Mouse (Mus musculus) liver, embryonic 14.5 days (tissue): ENCODE results near the gene Pik3cb.

Experiments used
- CTCF ChIP-seq: IDR thresholded peaks from 2 replicates; pipeline ENCODE4 v1.5.1; 2016; ENCODE audit warnings: antibody characterized with exemption, low read depth, control low read depth
- EP300 ChIP-seq: IDR thresholded peaks from 2 replicates; pipeline ENCODE4 v1.6.1; 2016; ENCODE audit warnings: antibody characterized with exemption, low read depth

- TF ChIP-seq CTCF (no peak), EP300 (no peak)
These were observed 119.3 kb downstream of the Pik3cb start for GRCm38 (mm10) chr9:99021166-99021565.
